Mouse (Mus musculus) G1E (cell line): Measurements from ENCODE around the gene Rce1.

Experiments
- CTCF ChIP-seq: IDR thresholded peaks from 2 replicates; pipeline ENCODE4 v1.5.1; 2012; ENCODE audit warnings: low read depth, low read length, inconsistent platforms, mixed read lengths
- TAL1 ChIP-seq: conservative IDR thresholded peaks from 2 replicates; pipeline ENCODE4 v1.6.1; 2012; ENCODE audit warnings: low read depth, low read length, inconsistent platforms, mixed read lengths

DNA sequence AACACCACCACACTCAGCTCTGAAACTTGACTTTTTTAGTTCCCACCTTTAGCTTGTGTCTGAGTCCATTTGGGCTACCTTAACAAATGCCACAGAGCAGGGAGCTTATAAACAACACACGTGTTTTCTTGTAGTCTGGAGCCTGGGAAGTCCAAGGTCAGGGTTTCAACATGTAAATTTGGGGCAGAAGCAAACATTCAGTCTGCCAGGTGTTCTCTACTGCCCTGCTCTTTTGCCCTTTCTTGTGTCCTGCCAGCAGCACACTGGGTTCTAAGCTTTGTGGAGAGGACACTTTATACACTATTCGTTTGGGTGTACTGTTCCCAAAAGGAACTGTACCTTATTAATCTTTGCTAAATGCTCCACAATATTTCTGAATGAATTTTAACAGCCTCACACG, 37.0 kb downstream of the Rce1 start:
- TF ChIP-seq CTCF (no peak), TAL1 (no peak)
